Mouse (Mus musculus) kidney, adult 8-10 months (tissue): ENCODE data around the gene Polm.

ENCODE experiments used
- DNase-seq, 2 experiments: peaks; one replicate each; pipeline ENCODE4 v3.0.0; 2022

The Polm gene

DNA sequence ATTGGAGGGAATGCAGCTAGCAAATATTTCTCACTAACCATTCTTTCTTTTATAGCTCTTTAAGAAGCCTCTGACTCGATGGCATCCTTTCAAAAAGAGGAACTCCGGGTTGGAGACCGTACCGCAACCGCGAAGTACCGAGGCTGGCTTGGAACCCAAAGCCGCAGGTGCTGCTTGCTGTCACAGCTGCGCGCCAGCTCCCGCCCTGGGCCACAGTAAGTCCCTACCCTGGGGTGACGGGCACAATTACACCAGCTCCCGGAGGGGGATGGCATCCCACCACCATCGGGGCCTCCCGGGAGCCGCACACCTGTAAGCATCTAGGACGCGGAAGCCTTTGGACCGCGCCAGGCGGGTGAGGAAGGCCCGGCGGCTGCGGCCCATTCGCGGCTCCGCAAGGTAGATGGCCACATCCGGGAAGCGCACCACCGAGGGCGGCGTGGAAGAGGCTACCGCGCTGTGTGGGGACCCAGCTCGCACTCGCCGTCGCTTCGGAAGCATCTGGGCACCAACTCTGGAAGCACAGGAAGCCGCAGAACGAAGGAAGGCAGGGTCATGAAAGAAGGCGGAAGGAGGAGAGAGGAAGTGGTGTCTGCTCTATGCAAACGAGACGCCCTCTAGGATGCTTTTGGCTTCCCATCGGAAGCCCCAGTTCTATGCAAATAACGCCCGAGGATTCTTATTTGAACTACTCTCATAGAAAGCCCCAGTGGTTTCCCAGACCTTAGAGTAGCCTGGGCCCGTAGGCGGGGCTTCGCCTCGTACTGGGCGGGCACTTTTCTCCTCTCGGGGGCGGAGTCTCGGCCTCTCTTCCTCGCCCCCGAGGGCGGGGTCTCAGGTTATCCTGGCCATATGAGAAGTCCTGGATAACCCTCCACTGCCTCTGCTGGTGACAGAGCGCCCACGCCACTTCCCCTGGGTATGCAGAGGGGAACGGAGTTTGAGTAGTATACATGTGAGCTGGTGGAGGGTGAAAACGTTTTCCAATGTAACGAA lies at the start of gene Polm:
Gene Polm, minus strand, starts transcription at position 766 of the 996 bp plus-strand sequence.
- peak; percentile 94 to 96 for DNase-seq

- no peak for DNase-seq
These were observed 49.4 kb upstream of the Polm start for GRCm38 (mm10) chr11:5887250-5887649.

- peak; percentile 42 to 59 for DNase-seq
These were observed 48.4 kb upstream of the Polm start for GRCm38 (mm10) chr11:5886187-5886586.

DNA sequence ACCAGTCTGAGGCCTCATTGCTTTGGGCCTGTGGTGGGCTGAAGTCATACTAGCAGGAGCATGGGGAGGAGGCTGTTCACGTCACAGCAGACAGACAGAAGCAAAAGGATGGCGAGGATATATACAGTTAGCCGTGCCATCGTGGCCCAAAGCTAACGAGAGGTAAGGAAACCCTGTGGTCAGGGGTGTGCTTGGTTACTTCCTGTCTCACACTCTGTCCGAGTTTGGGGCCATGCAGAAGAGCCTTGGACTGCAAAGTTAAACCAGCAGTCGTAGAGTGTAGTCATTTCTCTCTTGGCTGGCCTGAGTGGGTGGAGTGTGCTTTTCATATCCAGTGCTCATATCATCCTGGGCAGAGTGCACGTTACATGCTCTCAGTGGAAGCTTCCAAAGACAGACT lies 44.7 kb upstream of the Polm start:
- no peak for DNase-seq

GRCm38 (mm10) chr11:5879905-5880304 lies 42.1 kb upstream of the Polm start:
- DNase-seq, result peak in 1 of 2 experiments; percentile 62

DNA sequence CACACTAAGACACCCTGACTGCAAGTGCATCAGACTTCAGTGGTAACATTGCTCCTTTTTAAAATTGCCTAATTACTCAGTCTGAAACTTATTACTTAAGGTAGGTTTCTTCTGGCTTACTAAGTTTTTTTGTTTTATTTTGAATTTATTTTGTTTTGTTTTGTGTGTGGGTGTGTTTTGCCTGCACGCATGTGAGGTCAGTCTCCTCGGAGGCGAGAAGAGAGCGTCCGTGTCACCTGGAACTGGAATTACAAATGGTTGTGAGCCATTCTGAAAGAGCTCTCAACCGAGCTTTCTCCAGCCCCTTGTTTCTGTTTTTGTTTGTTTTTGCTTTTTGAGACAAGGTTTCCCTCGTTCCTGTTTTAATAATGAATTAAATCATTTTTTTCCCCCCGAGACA lies 40.8 kb upstream of the Polm start:
- no peak for DNase-seq

- peak; percentile 97 to 98 for DNase-seq
These were observed 40.2 kb upstream of the Polm start, which contains the start of gene Pold2 for GRCm38 (mm10) chr11:5877921-5878526. Pold2 (minus strand) TSS chr11:5878292.

GRCm38 (mm10) chr11:5877421-5877820 lies 39.6 kb upstream of the Polm start:
- DNase-seq, result no peak

DNA sequence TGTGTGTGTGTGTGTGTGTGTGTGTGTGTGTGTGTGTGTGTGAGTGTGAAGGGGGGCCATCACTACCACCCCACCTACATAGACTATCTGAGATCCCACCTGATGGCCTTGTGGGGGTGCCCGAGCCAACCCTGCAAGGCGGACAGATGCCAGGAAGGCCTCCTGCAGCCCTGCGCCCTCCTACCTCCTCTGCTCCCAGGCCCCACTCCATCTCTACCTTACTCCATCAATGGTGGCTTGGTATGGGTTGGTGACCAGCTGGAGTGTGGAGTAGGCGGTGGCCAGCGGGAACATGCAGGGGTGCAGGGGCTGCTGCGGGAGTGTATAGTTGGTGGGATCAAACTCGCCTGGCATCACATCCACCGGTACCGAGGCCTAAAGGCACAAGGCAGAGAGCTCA lies 35.4 kb upstream of the Polm start:
- DNase-seq, result no peak

GRCm38 (mm10) chr11:5872707-5873106 lies 34.9 kb upstream of the Polm start:
- DNase-seq, result no peak

DNA sequence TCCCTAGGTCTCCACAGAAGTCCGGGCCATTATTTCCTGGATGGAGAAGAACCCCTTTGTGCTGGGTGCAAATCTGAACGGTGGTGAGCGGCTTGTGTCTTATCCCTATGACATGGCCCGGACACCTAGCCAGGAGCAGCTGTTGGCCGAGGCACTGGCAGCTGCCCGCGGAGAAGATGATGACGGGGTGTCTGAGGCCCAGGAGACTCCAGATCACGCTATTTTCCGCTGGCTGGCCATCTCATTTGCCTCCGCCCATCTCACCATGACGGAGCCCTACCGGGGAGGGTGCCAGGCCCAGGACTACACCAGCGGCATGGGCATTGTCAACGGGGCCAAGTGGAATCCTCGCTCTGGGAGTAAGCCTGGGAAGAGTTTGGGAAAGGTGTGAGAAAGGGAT lies 32.3 kb upstream of the Polm start:
- DNase-seq, result no peak

- no peak for DNase-seq
These were observed 31.5 kb upstream of the Polm start for GRCm38 (mm10) chr11:5869331-5869730.

DNA sequence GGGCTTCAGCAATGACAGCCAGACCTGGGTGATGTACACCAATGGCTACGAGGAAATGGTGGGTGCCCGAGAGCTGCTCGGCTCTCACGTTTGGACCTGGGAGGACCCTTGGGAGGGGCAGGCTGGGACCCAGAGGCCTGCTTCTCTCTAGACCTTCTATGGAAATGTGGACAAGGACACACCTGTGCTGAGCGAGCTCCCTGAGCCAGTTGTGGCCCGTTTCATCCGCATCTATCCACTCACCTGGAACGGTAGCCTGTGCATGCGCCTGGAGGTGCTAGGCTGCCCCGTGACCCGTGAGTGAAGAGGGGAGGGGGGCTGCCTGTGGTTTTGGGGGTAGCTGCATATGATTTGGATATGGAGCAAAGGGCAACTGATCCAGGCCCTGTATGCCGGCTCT lies 30.5 kb upstream of the Polm start:
- DNase-seq, result peak; percentile 43 to 51

DNA sequence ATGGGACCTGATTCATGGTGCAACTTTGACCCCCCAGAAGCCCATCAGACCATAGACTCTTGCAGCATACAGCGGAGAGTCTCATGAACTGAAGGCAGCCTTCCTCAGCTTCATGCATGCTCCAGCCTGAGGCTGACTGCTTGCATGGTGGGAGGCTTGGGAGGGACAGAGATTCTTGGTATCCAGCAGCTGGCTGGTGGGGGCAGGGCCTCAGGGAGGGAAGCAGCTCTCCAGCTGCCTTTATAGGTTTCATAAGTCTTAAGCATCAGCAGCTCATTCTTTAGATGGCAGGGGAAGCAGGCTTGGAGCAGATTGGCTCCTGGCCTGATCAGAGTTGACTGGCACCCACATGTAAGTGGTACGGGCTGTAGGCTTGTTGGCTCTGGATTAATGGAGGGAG lies 29.4 kb upstream of the Polm start:
- no peak for DNase-seq

- peak; percentile 50 to 84 for DNase-seq
These were observed 24.7 kb upstream of the Polm start for GRCm38 (mm10) chr11:5862394-5863105.

DNA sequence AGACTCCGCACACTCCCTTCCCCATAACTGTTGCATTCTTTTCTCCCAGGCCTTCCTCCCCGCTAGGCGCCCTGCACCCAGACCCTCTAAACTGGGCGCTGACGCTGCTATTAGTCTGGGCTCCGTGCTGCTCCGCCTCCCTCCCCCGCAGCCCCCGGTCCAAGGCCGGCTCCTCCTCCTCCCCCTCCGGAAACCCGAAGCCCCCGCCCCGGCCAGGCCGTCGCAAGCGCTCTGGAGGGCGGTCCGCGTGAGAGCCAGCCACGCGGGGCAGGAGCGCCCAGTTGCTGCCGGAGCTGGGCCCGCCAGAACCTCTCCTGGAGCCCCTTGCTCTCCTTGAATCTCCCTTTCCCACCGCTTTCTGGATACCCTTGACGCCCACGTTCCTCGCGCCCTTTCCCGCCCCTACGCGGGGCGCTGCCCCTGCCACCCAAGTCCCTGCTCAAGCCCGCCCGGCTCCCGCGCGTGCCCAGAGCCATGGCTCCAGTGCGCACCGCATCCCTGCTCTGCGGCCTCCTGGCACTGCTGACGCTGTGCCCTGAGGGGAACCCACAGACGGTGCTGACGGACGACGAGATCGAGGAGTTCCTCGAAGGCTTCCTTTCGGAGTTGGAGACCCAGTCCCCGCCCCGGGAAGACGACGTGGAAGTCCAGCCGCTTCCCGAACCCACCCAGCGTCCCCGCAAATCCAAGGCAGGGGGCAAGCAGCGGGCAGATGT lies 24.0 kb upstream of the Polm start, which contains the start of gene Aebp1:
Gene Aebp1, plus strand, starts transcription at position 270 of the 716 bp plus-strand sequence.
- peak; percentile 32 to 49 for DNase-seq

DNA sequence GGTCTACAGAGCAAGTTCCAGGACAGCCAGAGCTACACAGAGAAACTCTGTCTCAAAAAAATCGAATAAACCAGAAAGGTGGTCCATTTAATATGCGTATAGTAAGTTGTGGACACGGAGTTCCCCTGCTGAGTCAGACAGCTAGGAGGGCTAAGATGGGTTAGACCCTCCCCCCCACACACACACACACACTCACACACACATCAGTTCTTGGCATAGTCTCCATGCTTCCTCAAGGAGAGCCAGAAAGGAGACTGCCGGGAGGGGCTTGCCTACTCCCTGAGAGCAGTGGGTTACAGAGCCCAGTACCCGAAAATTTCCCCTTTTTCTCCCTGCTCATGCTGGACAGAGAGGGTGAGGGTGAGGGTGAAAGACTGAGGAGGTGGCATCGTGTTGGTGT lies 22.8 kb upstream of the Polm start:
- no peak for DNase-seq

DNA sequence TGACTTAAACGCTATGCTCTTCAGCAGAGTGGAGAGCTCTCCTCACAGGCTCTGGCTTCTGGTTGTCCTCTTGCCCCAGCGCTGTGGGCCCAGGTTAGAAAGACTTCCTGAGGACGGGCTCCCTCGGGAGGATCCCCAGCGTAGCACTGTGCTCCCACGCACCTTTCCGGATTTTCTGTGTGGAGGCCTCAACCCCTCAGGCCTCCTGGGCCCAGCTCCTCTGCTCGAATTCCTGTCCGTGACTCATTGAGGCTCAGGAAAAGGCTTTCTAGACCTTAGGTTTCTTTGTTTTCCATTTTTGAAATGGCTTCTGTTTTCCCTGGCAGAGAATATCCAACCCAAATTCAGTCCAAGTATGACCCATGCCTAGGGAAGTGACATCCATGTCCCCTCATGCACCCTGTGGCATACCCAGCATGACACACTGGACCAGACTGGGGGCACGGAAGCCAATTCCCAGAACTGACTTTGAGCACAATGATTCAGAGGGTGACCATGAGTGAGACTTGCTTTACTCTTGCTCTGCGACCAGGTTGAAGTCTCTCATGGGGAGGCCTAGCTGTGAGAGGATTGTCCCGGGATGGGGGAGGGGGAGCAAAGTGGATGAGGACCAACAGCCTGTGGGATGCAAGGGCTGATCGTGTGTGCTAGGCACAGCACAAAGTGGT lies 22.2 kb upstream of the Polm start:
- no peak for DNase-seq

DNA sequence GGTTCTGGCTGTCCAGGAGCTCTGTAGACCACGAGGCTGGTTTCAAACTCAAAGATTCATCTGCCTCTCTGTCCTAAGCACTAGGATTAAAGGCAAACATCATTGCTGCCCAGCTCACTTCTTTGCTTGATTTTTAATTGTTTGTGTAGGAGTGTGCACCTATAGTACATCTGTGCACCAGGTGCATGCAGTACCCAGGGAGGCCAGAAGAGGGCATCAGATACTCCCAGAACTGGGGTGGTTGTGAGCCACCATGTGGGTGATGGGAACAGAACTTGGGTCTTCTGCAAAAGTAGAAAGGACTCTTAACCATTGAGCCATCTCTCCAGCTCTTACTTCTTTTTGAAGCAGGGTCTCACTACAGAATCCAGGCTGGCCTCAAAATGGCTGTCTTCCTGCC lies 20.9 kb upstream of the Polm start:
- no peak for DNase-seq

GRCm38 (mm10) chr11:5856479-5857130 lies 18.8 kb upstream of the Polm start:
- DNase-seq, result no peak

GRCm38 (mm10) chr11:5855902-5856301 lies 18.1 kb upstream of the Polm start:
- DNase-seq, result no peak
